16 mouse cellular contexts compared by ENCODE assay signal in the genomic region with DNA sequence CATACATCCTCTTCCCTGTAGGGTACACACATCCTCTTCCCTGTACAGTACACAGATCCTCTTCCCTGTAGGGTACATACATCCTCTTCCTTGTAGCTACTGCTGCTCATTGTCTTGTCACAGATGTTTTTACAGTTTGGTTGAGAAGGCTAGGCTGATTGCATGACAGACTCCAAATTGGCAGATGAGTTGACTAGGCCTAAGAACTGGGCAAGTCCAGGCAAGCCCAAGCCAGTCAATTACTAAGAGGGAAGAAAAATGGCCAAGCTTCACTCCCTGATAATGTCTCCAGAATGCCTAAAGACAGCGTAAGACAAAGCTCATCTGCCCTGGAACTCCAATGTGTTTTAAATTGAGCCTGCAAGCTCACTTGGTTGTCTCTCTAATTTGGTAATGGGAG. TPM values are rescaled to one million over a fixed set of nuclear protein-coding genes. Genes with fewer than 3 reads are reported as not detected.
"Had no signal": no experiment of that assay in that cellular context is flagged by ENCODE, and none has a peak within 500 bp of the region (broad histone marks: within the 10 kb centered on the region; RNA-seq: fewer than 3 reads in every experiment).

No protein-coding gene starts in this region.

- H3K9ac ChIP-seq: neural tube, embryonic 13.5 days; neural tube, embryonic 15.5 days; stomach, embryonic 15.5 days had no signal

- H3K27me3 ChIP-seq: neural tube, embryonic 13.5 days; neural tube, embryonic 15.5 days; stomach, embryonic 15.5 days had no signal

- H3K36me3 ChIP-seq: neural tube, embryonic 13.5 days; neural tube, embryonic 15.5 days; stomach, embryonic 15.5 days had no signal

- H3K27ac ChIP-seq: neural tube, embryonic 13.5 days; neural tube, embryonic 15.5 days; stomach, embryonic 15.5 days; stomach, postnatal 0 days had no signal

- H3K4me3 ChIP-seq: neural tube, embryonic 13.5 days; neural tube, embryonic 15.5 days; stomach, embryonic 15.5 days had no signal

- H3K4me2 ChIP-seq: neural tube, embryonic 13.5 days; neural tube, embryonic 15.5 days; stomach, embryonic 15.5 days had no signal

- H3K4me1 ChIP-seq: neural tube, embryonic 13.5 days; neural tube, embryonic 15.5 days; stomach, embryonic 15.5 days had no signal

- H3K9me3 ChIP-seq: neural tube, embryonic 13.5 days; neural tube, embryonic 15.5 days; stomach, embryonic 15.5 days had no signal

- DNase-seq: retina, postnatal 1 day; right cerebral cortex, adult 18-20 months; right cerebral cortex, postnatal 14 days; right cerebral cortex, postnatal 25 days; right cerebral cortex, postnatal 4 days; spleen, adult 18-20 months; thymus, adult 18-20 months; thymus, postnatal 14 days; thymus, postnatal 25 days; thymus, postnatal 36 days; thymus, postnatal 4 days had no signal

RNA-seq across cellular contexts. Expression of a gene that starts 36.9 kb away (rescaled TPM):
- total RNA-seq: neutrophil, adult 5-6 weeks had no signal
